Mouse (Mus musculus): ENCODE data around the gene Zfp747.

GRCm38 (mm10) chr7:127342888-127343287, 33.0 kb downstream of the Zfp747 start:
- TF ChIP-seq CTCF (IDR thresholded peaks at IDR 0.05; ENCODE audit: control insufficient read depth, insufficient read depth, low read length) (no peak), POLR2A (IDR thresholded peaks at IDR 0.05; ENCODE audit: borderline replicate concordance, control insufficient read depth, low read depth, low read length) (no peak)
